Mouse (Mus musculus) telencephalon, adult 2 months (tissue): ENCODE data around the gene Il10rb.
A peak's percentile ranks its signal among the peaks of the same experiment; 100 is the strongest.

Source experiments
- DNase-seq: peaks from one replicate; pipeline ENCODE4 v3.0.0-alpha.2; 2011; ENCODE audit warnings: low read depth, low spot score

Gene Il10rb

GRCm38 (mm10) chr16:91405640-91406584 lies at the start of gene Il10rb:
TSS of gene Il10rb (plus strand) at chr16:91406164.
- DNase-seq: no peak

DNA sequence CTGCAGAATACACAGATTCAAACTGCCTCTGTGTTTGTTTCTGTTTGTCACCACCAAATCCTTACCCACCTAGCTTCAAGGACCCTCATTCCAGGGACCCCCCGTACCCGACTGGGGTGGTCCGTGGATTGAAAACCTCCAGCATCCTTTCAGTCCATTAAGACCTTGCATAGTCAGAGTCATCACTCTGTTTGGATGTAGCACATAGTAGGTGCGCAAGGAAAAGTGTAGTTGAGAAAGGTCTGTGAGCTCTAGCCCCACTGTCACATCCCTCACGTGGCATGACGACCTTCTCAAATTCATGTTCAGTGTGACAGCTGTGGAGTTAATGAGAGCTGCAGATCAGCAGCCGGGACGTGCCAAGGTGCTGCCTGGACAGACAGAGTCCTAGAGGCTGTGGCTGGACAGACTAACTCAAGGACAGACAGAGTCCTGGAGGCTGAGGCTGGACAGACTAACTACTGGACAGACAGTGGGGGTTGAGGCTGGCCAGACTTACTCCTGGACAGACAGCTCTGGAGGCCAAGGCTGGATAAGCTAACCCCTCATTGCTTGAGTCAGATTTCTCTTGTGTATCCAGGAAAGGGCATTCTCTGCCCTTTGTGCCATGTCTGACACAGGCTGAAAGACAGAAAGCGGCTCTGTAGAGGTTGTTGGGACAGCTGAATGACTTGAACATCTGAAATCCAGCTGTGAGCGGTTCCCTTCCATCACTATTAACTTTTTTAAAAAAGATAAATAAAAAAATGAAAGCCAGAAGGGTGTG lies 49.0 kb upstream of the Il10rb start:
- no peak for DNase-seq

DNA sequence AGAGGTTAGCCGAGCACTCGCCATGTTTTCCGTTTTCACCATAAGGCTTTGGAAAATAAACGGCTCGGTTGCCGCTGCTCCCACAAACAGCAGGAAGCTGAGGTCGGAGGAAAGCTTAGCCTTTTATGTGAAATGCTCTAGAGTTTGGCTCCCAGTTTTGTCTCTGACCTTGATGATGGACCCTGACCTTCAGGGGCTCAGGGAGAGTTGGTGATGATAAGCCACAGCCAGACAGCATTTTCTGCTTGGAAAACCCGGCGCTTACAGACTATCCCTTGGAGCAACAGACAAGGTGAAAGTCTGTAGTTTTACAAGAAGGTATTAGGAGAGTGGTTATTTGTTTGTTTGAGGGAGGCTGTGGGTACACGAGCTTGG lies 48.5 kb upstream of the Il10rb start:
- no peak for DNase-seq

DNA sequence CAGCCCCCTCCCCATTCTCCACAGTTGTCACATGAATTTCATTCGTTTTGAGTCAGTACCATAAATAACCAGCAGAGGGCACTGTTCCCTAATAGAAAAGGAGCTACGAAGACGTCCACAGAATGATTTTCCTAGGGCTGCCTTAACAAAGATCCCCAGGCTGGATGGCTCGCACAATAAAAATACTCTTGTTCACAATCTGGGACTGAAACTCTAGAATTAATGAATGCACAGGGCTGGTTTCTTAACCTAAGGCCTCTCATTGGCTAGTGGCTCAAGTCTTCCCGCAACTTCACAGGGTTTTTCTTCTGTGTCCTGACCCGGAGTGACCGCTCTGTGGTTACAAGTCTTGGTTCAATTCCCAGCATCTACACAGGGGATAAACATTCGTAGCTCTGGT lies 47.4 kb upstream of the Il10rb start:
- no peak for DNase-seq

- DNase-seq: no peak
Measured at GRCm38 (mm10) chr16:91359531-91359930, 46.4 kb upstream of the Il10rb start.

DNA sequence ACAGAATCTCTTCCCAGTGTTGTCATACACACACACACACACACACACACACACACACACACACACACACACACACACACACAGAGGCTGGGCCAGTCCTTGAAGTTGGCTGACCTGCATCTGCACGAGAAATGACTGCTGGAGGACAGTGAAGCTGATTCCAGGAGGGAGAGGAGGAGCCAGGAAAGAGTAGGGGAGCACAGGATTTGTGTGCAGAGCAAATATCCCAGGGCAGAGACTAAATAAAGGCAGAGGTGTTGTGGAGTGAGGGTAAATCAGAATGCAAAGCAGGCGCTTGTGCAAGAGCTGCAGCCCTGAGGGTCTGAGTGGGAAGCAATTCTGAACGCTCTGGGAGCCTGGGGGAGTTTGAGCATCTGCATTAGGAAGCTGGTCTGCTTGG lies 45.8 kb upstream of the Il10rb start:
- no peak for DNase-seq

DNA sequence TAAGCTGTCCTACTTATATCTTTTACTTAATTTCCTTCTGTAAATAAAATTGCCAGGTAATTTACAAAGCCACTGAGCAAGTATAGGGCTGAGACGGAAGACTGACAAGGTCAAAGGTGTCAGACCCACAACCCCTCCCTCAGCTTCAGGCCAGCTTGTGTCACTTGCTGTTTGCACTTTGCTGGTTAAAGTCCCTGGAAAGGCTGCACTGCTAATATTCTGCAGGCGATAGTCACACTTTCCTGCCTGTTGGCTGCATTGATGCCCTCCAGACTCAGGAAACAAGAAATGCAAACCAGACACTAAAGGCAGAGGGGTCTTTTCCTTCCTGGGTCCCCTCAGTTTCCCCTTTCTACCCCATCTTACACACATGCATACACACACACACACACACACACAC lies 44.0 kb upstream of the Il10rb start:
- no peak for DNase-seq

- DNase-seq: no peak
Measured at GRCm38 (mm10) chr16:91362616-91363272, 43.2 kb upstream of the Il10rb start.

- no peak for DNase-seq
Measured at GRCm38 (mm10) chr16:91363483-91363882, 42.5 kb upstream of the Il10rb start.

- no peak for DNase-seq
Measured at GRCm38 (mm10) chr16:91366567-91366966, 39.4 kb upstream of the Il10rb start.

GRCm38 (mm10) chr16:91367066-91367465 lies 38.9 kb upstream of the Il10rb start:
- DNase-seq: no peak

DNA sequence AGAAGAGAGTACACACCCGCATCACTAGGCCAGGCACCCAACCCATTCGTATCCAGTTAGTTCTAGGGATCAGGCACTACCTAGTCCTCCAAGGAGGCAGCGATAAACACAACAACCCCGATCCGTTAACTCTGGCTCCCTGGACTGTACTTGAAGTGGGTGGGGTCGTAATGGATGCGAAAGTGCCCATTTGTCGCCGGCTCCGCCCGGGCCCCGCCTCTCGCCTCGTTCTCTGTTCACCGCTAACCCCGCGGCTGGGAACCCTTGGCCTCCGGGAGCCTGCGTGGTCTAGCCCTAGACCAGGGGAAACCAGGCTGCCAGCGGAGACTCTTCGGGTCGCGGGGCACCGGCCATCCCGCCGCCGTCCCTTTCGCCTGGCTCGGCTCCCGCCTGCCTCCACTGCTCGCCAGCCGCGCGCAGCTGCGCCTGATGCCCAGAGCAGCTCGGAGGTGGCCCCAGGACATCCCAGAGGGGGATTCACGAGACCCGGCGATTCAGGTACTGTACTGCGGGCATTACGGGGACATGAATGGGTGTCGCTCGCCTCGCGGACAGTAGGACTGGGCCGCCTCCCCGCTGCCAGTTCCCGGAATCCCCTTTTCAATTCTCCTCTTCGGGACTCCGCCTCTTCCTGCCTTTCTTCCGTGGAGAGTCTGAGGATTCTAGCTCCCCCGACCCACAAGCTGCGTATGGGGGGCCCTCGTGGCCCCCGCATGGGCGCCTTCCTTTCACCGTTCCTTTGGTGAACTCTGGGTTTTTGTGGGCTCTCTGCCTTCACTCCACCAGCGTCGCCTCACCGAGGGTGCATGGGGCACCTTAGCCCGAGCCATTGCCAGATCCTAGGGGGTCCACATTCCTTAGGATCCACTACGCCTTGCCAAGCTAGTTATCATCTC lies 33.1 kb upstream of the Il10rb start, which contains the start of gene Ifnar2:
Gene Ifnar2 (plus strand): TSS at position 207 of the 896 bp plus-strand sequence.
- DNase-seq: peak; percentile 55

DNA sequence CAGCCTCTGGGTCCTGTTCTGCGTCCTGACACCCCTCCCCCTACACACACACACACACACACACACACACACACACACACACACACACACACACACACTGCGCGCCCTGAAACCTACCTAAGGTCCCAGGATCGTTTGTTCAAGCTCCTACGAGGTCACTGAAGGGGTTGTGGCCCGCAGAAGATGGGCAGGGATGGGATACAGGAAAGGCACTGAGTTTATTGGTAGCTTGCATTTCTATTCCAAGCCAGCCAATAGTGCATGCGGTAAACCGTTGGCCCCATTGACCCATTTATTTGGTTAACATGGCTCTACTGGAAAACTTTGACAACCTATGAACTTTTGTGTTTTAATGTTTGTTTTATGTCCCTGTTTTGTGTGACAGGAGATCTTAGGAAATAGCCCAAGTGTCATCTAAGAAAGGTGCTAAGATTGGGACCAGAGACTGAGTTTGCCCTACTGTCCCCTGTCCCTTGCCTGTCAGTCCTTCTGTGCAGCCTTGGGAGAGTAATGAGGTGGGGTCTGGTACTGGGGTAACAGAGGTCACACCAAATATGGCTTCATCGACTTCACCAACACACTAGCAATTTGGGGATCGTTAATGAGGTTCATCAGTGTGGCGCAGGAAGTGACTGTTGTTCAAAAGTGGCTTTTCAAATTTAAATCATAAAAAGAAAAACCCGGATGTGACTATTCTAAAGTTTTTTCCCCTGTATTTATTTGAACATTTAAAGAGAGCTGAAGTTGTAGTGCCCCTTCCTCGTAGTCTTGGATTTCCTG lies 32.3 kb upstream of the Il10rb start:
- DNase-seq: no peak

DNA sequence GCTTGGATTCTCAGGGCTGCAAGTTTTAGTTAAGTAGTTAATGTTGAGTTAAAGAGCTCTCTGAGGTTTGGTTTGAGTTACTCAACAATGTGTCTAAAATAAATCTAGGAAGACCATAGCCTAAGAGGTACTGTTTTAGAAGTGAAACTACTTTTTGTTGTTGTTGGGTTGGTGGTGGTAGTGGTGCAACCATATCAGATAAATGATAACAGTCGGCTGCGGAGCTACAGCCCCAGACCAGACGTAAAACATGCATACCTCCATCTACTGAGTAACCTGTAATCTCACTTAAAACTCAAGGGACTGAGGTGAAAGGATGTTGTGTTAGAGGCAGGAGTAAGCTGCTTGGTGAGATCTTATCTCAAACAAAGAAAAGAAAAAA lies 31.7 kb upstream of the Il10rb start:
- DNase-seq: no peak

GRCm38 (mm10) chr16:91376701-91377100 lies 29.3 kb upstream of the Il10rb start:
- no peak for DNase-seq

DNA sequence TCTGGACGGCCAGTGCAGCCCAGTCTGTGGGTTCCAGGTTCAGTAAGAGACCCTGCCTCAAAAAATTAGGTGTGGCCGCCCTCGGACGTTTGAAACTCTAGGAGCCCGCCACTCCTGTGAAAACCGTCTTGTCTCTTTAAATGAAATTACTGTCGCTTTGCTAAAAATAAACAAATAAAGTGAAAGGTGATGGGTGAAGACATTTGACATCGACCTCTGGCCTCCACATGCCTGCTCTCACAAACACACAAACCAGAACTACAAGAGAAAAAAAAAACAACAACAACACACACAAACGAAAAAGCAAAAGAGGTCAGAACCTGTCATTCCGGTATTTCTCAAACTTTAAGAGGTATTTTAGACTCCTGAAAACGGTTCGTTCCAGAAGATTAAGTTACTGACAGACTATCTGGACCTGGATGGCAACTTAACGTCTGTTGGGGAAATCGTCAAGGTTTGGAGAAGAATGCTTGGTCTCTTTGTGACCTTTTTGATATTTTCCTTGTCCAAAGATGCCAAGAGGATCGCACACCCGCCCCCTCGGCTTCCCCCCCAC lies 27.5 kb upstream of the Il10rb start:
- no peak for DNase-seq

DNA sequence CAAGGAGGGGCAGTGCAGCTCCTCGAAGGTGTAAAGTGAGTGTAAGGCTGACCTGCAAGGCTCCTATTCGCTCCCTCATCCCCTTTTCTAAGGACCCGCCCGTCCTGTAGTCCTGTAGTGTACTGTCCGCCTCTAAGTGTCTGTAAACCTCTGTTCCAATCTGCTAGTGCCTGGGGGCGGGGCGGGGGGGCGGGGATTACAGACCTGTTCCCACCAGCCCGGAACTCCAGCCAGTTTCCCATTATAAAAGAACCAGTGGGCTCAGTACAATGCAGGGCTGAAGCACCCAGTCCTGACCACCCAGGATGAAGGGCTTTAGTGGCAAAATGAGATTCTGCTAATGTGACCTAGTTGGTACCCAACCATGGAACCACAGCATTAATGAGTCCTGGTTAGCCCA lies 27.0 kb upstream of the Il10rb start:
- DNase-seq: no peak

- DNase-seq: no peak
Measured at GRCm38 (mm10) chr16:91379412-91379811, 26.6 kb upstream of the Il10rb start.

DNA sequence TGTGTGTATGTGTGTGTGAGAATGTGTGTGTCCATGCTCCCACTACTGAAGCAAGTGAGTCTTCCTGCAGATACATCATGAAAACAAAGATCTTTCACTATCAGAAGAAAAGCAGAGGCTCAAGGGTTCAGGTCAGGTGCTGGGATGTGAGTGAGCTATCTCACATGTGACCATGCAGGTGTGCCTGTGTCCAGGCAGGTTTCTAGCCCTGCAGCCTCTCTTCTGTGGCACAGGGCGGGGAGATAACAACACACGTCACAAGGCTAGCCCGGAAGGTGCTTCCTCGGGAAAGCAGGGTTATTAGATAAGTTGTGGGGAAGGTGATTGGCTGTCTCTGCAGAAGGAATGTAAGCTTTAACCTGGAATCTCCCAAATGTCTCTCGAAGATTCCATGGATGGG lies 25.8 kb upstream of the Il10rb start:
- DNase-seq: no peak

GRCm38 (mm10) chr16:91381606-91382005 lies 24.4 kb upstream of the Il10rb start:
- DNase-seq: no peak
